Mouse (Mus musculus): Measurements from ENCODE around the gene Siae. TPM values are rescaled to one million over a fixed set of nuclear protein-coding genes. Genes with fewer than 3 reads are reported as not detected.
A peak's percentile ranks its signal among the peaks of the same experiment; 100 is the strongest.

Siae gene
- polyA plus RNA-seq, 1 experiment: 8.0 TPM

- Histone ChIP-seq H3K27me3 (ENCODE audit: control insufficient read depth, insufficient read depth, low read length) (0 out of 2 replicates have a peak, but pooled peaks cover 3% of the 10 kb centered on the region), H3K27ac (ENCODE audit: insufficient read depth, low read depth, low read length) (no peak overlapping the region), H3K4me3 (ENCODE audit: low read depth, low read length) (no peak overlapping the region), H3K36me3 (ENCODE audit: control insufficient read depth, insufficient read depth, low read length) (peaks cover 10% of the 10 kb centered on the region), H3K4me1 (ENCODE audit: control insufficient read depth, insufficient read depth, insufficient read length, low read length) (peaks cover 3% of the 10 kb centered on the region; the same call in 1 of the 2 replicates)
- 79% methylated on average over 2 of the region's 2 CpGs for WGBS
- TF ChIP-seq CTCF (IDR thresholded peaks at IDR 0.05; ENCODE audit: extremely low read depth, insufficient read length, insufficient replicate concordance, low read depth, low read length): no peak
These were observed 30.0 kb upstream of the Siae start for GRCm38 (mm10) chr9:37525461-37525860.

DNA sequence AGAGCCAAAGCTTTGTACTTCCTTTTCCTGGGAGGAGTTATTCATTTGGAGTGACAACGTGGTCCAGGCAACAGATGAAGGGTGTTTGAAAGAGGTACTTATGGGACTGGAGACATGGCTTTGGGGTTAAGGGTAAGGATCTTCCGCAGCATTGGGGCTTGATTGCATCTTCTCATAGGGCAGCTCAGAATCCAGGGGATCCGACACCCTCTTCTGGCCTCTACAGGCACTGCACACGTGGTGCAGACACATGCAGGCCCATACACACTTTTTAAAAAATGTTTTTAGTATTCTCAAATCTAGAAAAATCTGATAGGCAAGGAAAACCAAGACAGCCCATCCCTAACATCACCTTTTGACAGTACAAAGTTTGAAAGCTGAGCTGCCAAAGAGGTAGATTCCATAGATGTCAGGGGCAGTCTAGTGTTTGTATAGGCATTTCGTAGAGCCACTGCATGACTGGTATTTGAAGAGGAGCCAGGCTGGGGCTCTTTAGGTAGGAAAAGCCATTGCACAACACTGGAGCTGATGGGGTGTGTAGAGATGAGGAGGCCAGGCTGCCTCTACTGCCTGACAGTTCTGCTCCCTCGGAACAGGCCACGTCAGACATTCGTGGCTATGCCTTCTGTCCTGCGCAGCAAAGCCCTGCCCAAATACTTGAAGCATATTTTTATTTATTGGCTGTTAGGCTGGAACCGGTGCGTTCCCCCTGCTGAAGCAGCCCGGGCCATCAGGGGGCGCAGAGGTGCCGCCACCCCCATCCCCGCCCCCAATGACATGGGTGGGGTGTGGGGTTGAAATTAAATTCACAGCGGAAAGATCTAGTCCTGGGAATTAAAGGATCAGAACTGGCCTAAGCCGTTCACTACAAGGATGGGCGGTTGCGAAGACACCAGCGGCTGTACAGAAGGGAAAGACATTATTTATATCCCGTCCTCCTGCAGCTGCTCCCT, 28.8 kb upstream of the Siae start:
- Histone ChIP-seq H3K27ac (ENCODE audit: insufficient read depth, low read depth, low read length) (no peak overlapping the region; the same call in 1 of the 2 replicates), H3K27me3 (ENCODE audit: control insufficient read depth, insufficient read depth, low read length) (0 out of 2 replicates have a peak, but pooled peaks cover 3% of the 10 kb centered on the region), H3K4me3 (ENCODE audit: low read depth, low read length) (peak overlapping the region; percentile 61), H3K4me1 (ENCODE audit: control insufficient read depth, insufficient read depth, insufficient read length, low read length) (peaks cover 8% of the 10 kb centered on the region), H3K36me3 (ENCODE audit: control insufficient read depth, insufficient read depth, low read length) (peaks cover 7% of the 10 kb centered on the region; the same call in 1 of the 2 replicates)
- WGBS: 70% methylated on average over 21 of the region's 21 CpGs
- TF ChIP-seq CTCF (IDR thresholded peaks at IDR 0.05; ENCODE audit: extremely low read depth, insufficient read length, insufficient replicate concordance, low read depth, low read length) (peak; percentile 10; the same call in 1 of the 2 replicates), POLR2A (IDR thresholded peaks at IDR 0.05; ENCODE audit: low read depth, low read length) (no peak)

GRCm38 (mm10) chr9:37527396-37528224, 27.9 kb upstream of the Siae start, which contains the start of gene Esam:
Gene Esam, plus strand, starts transcription at chr9:37528078.
- TF ChIP-seq POLR2A (IDR thresholded peaks at IDR 0.05; ENCODE audit: low read depth, low read length): peak; percentile 10; the same call in 1 of the 2 replicates
- no peak for TF ChIP-seq CTCF (IDR thresholded peaks at IDR 0.05; ENCODE audit: extremely low read depth, insufficient read length, insufficient replicate concordance, low read depth, low read length)
- peak within 1 kb of the TSS; percentile 73 for H3K27ac ChIP-seq (ENCODE audit: insufficient read depth, low read depth, low read length)
- 0 out of 2 replicates have a peak, but pooled peaks cover 3% of the 10 kb centered on the region for H3K27me3 ChIP-seq (ENCODE audit: control insufficient read depth, insufficient read depth, low read length)
- H3K4me3 ChIP-seq (ENCODE audit: low read depth, low read length): peak within 1 kb of the TSS; percentile 61
- peaks cover 6% of the 10 kb centered on the region; the same call in 1 of the 2 replicates for H3K36me3 ChIP-seq (ENCODE audit: control insufficient read depth, insufficient read depth, low read length)
- WGBS: 35% methylated on average over 41 of the region's 41 CpGs
- peaks cover 8% of the 10 kb centered on the region for H3K4me1 ChIP-seq (ENCODE audit: control insufficient read depth, insufficient read depth, insufficient read length, low read length)

GRCm38 (mm10) chr9:37528225-37528970, 27.1 kb upstream of the Siae start:
- Histone ChIP-seq H3K27ac (ENCODE audit: insufficient read depth, low read depth, low read length) (peak overlapping the region; percentile 73), H3K36me3 (ENCODE audit: control insufficient read depth, insufficient read depth, low read length) (0 out of 2 replicates have a peak, but pooled peaks cover 1% of the 10 kb centered on the region), H3K27me3 (ENCODE audit: control insufficient read depth, insufficient read depth, low read length) (0 out of 2 replicates have a peak, but pooled peaks cover 3% of the 10 kb centered on the region), H3K4me1 (ENCODE audit: control insufficient read depth, insufficient read depth, insufficient read length, low read length) (peaks cover 8% of the 10 kb centered on the region), H3K4me3 (ENCODE audit: low read depth, low read length) (peak overlapping the region; percentile 61)
- no peak for TF ChIP-seq CTCF (IDR thresholded peaks at IDR 0.05; ENCODE audit: extremely low read depth, insufficient read length, insufficient replicate concordance, low read depth, low read length)
- TF ChIP-seq POLR2A (IDR thresholded peaks at IDR 0.05; ENCODE audit: low read depth, low read length): no peak
- 65% methylated on average over 9 of the region's 9 CpGs for WGBS

- 0 out of 2 replicates have a peak, but pooled peaks cover 3% of the 10 kb centered on the region for H3K27me3 ChIP-seq (ENCODE audit: control insufficient read depth, insufficient read depth, low read length)
- peak overlapping the region; percentile 51 for H3K27ac ChIP-seq (ENCODE audit: insufficient read depth, low read depth, low read length)
- peak overlapping the region; percentile 59 for H3K4me3 ChIP-seq (ENCODE audit: low read depth, low read length)
- 2% methylated on average over 32 of the region's 32 CpGs for WGBS
- peaks cover 8% of the 10 kb centered on the region for H3K4me1 ChIP-seq (ENCODE audit: control insufficient read depth, insufficient read depth, insufficient read length, low read length)
- TF ChIP-seq POLR2A (IDR thresholded peaks at IDR 0.05; ENCODE audit: low read depth, low read length) (peak; percentile 22; the same call in 1 of the 2 replicates), CTCF (IDR thresholded peaks at IDR 0.05; ENCODE audit: extremely low read depth, insufficient read length, insufficient replicate concordance, low read depth, low read length) (peak; percentile 44; the same call in 1 of the 2 replicates)
- H3K36me3 ChIP-seq (ENCODE audit: control insufficient read depth, insufficient read depth, low read length): no peaks in the 10 kb centered on the region
These were observed 25.2 kb upstream of the Siae start for GRCm38 (mm10) chr9:37530031-37530887.
